41 mouse cellular contexts compared by ENCODE assay signal in the genomic region with DNA sequence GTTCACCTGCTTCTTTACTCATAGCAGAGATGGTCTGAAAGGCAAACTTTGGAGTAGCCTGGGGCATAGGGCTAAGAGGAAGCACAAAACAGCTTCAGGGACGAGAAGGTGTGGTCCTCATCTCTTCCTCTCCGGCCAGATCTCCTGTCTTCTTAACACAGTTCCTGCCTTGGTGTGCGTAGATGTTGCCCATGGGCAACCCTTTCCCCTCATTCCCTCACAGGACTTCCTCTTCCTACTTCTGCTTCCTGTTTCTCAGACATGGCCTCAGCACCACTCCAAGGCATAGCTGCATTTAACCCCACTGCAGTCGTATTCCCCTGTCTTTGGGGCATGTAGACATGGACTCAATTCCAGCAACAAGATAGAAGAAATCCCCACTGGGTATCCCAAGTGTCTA. TPM values are rescaled to one million over a fixed set of nuclear protein-coding genes. Genes with fewer than 3 reads are reported as not detected.
A peak's percentile ranks its signal among the peaks of the same experiment; 100 is the strongest.
DNase-seq lines count a peak whose midpoint lies in the region; TF ChIP-seq lines count a peak whose summit lies in the region.
"Had no signal": no experiment of that assay in that cellular context is flagged by ENCODE, and none has a peak within 500 bp of the region (broad histone marks: within the 10 kb centered on the region; RNA-seq: fewer than 3 reads in every experiment).

No protein-coding gene starts in this region.

- no peak for TF ChIP-seq CTCF in MEL (IDR thresholded peaks at IDR 0.05 in 2 of 3, conservative IDR thresholded peaks at IDR 0.05 in 1 of 3; ENCODE audit: control insufficient read depth in 1 of 3, insufficient read depth in 1 of 3, low read depth in 2 of 3, low read length in 3 of 3, poor library complexity in 1 of 3, severe bottlenecking in 1 of 3)

- H3K9ac ChIP-seq in MEL (ENCODE audit: control insufficient read depth, low read depth, low read length, poor library complexity, severe bottlenecking) = no peak overlapping the region
- H3K9ac ChIP-seq: embryonic facial prominence, embryonic 15.5 days; forebrain, embryonic 12.5 days; forebrain, postnatal 0 days; hindbrain, embryonic 13.5 days; limb, embryonic 15.5 days; neural tube, embryonic 12.5 days had no signal

- no peaks in the 10 kb centered on the region for H3K9me3 ChIP-seq in MEL (replicated peaks; ENCODE audit: insufficient read depth, low read length)
- H3K9me3 ChIP-seq: embryonic facial prominence, embryonic 10.5 days; embryonic facial prominence, embryonic 15.5 days; forebrain, embryonic 12.5 days; heart, embryonic 10.5 days; hindbrain, embryonic 13.5 days; limb, embryonic 10.5 days; limb, embryonic 15.5 days; midbrain, embryonic 10.5 days; neural tube, embryonic 12.5 days had no signal

- H3K4me1 ChIP-seq in MEL (ENCODE audit: control insufficient read depth in 1 of 2, insufficient read depth in 2 of 2, low read length in 2 of 2) = no peaks in the 10 kb centered on the region

- H3K27ac ChIP-seq in MEL (ENCODE audit: control insufficient read depth, low read depth, low read length) = no peak overlapping the region
- H3K27ac ChIP-seq: embryonic facial prominence, embryonic 10.5 days; embryonic facial prominence, embryonic 15.5 days; forebrain, embryonic 12.5 days; heart, embryonic 10.5 days; hindbrain, embryonic 13.5 days; kidney, postnatal 0 days; limb, embryonic 15.5 days; midbrain, embryonic 10.5 days; neural tube, embryonic 12.5 days had no signal

- H3K4me3 ChIP-seq in MEL (ENCODE audit: control insufficient read depth in 1 of 2, insufficient read depth in 1 of 2, low read depth in 2 of 2, low read length in 2 of 2) = no peak overlapping the region
- H3K4me3 ChIP-seq: embryonic facial prominence, embryonic 10.5 days; embryonic facial prominence, embryonic 15.5 days; forebrain, embryonic 12.5 days; heart, embryonic 10.5 days; hindbrain, embryonic 13.5 days; limb, embryonic 10.5 days; limb, embryonic 15.5 days; midbrain, embryonic 10.5 days; myocyte; neural tube, embryonic 12.5 days had no signal

- no peaks in the 10 kb centered on the region for H3K79me2 ChIP-seq in MEL (ENCODE audit: control insufficient read depth, insufficient read depth, low read length, poor library complexity)

- TF ChIP-seq EP300 in MEL (IDR thresholded peaks at IDR 0.05; ENCODE audit: low read depth in 1 of 2, low read length in 2 of 2) = no peak

- no peak for TF ChIP-seq POLR2A in MEL (IDR thresholded peaks at IDR 0.05; ENCODE audit: control insufficient read depth in 1 of 2, insufficient read depth in 1 of 2, low read depth in 1 of 2, low read length in 2 of 2, poor library complexity in 1 of 2)

- peaks cover 2 to 5% of the 10 kb centered on the region in 2 experiments; a peak in 3 of 4 replicates for H3K27me3 ChIP-seq in MEL (ENCODE audit: control insufficient read depth in 1 of 2, insufficient read depth in 2 of 2, low read length in 2 of 2)
- H3K27me3 ChIP-seq: embryonic facial prominence, embryonic 15.5 days; hindbrain, embryonic 13.5 days; neural tube, embryonic 12.5 days had no signal

- DNase-seq in layer of hippocampus, adult 11-12 months (ENCODE audit: low spot score) = peak; percentile 13
- DNase-seq in layer of hippocampus, postnatal 10 days (ENCODE audit: low spot score in 2 of 2) = no peak
- DNase-seq in lung, adult 18-20 months = peak; percentile 5 to 10
- no peak for DNase-seq in lung, postnatal 14 days
- peak; percentile 5 for DNase-seq in MEL (ENCODE audit: low read depth, low spot score)
- peak; percentile 41 for DNase-seq in lung, postnatal 36 days
- no peak for DNase-seq in embryo, embryonic 10.5 days (ENCODE audit: low spot score)
- DNase-seq in right cerebral cortex, adult 2 months (ENCODE audit: low spot score in 2 of 2) = no peak
- DNase-seq: adrenal gland, postnatal 14 days; cerebellum, adult 2 months; cerebellum, postnatal 14 days; forebrain, postnatal 0 days; gastrocnemius, postnatal 10 days; heart, postnatal 36 days; kidney, adult 8-10 months; kidney, postnatal 4 days; right cerebral cortex, adult 18-20 months; thymus, adult 18-20 months; thymus, postnatal 25 days had no signal

- no peaks in the 10 kb centered on the region for H3K36me3 ChIP-seq in MEL (ENCODE audit: control insufficient read depth in 1 of 2, insufficient read depth in 2 of 2, low read length in 2 of 2)
- H3K36me3 ChIP-seq: embryonic facial prominence, embryonic 10.5 days; embryonic facial prominence, embryonic 15.5 days; forebrain, embryonic 12.5 days; heart, embryonic 10.5 days; hindbrain, embryonic 13.5 days; limb, embryonic 10.5 days; limb, embryonic 15.5 days; midbrain, embryonic 10.5 days; neural tube, embryonic 12.5 days had no signal

- TF ChIP-seq RAD21 in MEL (IDR thresholded peaks at IDR 0.05; ENCODE audit: low read depth, low read length) = no peak

TF ChIP-seq in MEL, 35 proteins besides CTCF, POLR2A, EP300 and RAD21:
- TF ChIP-seq TBP (IDR thresholded peaks at IDR 0.05; ENCODE audit: low read depth, low read length) (no peak), MAX (IDR thresholded peaks at IDR 0.05; ENCODE audit: low read length) (no peak), ZNF384 (IDR thresholded peaks at IDR 0.05; ENCODE audit: low read depth, low read length) (no peak)

RNA-seq across cellular contexts. Expression of gene Gm10803, which starts 29.5 kb away (rescaled TPM):
- total RNA-seq in layer of hippocampus, postnatal 10 days (2021) = not detected
- total RNA-seq in MEL (2012; rRNA removed) = not detected in 2 replicates
- not detected for polyA plus RNA-seq in MEL (2012; ENCODE audit: insufficient read depth in 1 of 2, insufficient read length in 2 of 2, low read depth in 1 of 2, low replicate concordance in 2 of 2, missing spikeins in 1 of 2)
- total RNA-seq: adrenal gland, postnatal 14 days; forebrain, postnatal 0 days; gastrocnemius, postnatal 10 days; heart, postnatal 36 days; layer of hippocampus, postnatal 14 days; midbrain, postnatal 0 days had no signal
- polyA plus RNA-seq: brain, embryonic 14.5 days; cerebellum, adult 2 months; cortical plate, adult 2 months; embryonic facial prominence, embryonic 10.5 days; embryonic facial prominence, embryonic 15.5 days; forebrain, embryonic 12.5 days; forebrain, postnatal 0 days; gonadal fat pad, adult 2 months; heart, embryonic 10.5 days; heart, embryonic 16.5 days; hindbrain, embryonic 13.5 days; intestine, embryonic 16.5 days; kidney, postnatal 0 days; limb, embryonic 10.5 days; limb, embryonic 15.5 days; liver, embryonic 16.5 days; macrophage; midbrain, embryonic 10.5 days; midbrain, postnatal 0 days; myocyte; neural tube, embryonic 12.5 days; small intestine, adult 2 months; stomach, embryonic 16.5 days had no signal

RNA-seq across cellular contexts. Expression of gene Alx4, which starts 52.3 kb away (rescaled TPM):
- total RNA-seq in layer of hippocampus, postnatal 10 days (2021) = 1 to 10 TPM in 1 of 2 experiments, under 1 TPM in 1; 0.94 to 1.2 TPM
- total RNA-seq in MEL (2012; rRNA removed) = not detected in 2 replicates
- not detected for polyA plus RNA-seq in MEL (2012; ENCODE audit: insufficient read depth in 1 of 2, insufficient read length in 2 of 2, low read depth in 1 of 2, low replicate concordance in 2 of 2, missing spikeins in 1 of 2)
- polyA plus RNA-seq: macrophage; myocyte; small intestine, adult 2 months had no signal

Comparison
In these comparisons a context has a peak if more than half of its experiments do, and no peak if none do; other contexts are left out.
1. DNase-seq: peak in layer of hippocampus, adult 11-12 months (single experiment), lung, adult 18-20 months (2 of 2), MEL (single experiment) and lung, postnatal 36 days (single experiment); none in layer of hippocampus, postnatal 10 days (0 of 2), lung, postnatal 14 days (single experiment), embryo, embryonic 10.5 days (single experiment) and right cerebral cortex, adult 2 months (0 of 2).